Mouse (Mus musculus) heart, adult 18-20 months (tissue): ENCODE measurements at regions not wholly inside any gene's neighbourhood (a gene's known extent, or its start where the extent isn't known, plus 50 kb on each side); places are given as distances from the start of the nearest gene placed in this dataset.

Experiments
- DNase-seq, 2 experiments: peaks; one replicate each; pipeline ENCODE4 v3.0.0; 2021 to 2022; ENCODE audit warnings: mixed read lengths in 1 of 2

DNA sequence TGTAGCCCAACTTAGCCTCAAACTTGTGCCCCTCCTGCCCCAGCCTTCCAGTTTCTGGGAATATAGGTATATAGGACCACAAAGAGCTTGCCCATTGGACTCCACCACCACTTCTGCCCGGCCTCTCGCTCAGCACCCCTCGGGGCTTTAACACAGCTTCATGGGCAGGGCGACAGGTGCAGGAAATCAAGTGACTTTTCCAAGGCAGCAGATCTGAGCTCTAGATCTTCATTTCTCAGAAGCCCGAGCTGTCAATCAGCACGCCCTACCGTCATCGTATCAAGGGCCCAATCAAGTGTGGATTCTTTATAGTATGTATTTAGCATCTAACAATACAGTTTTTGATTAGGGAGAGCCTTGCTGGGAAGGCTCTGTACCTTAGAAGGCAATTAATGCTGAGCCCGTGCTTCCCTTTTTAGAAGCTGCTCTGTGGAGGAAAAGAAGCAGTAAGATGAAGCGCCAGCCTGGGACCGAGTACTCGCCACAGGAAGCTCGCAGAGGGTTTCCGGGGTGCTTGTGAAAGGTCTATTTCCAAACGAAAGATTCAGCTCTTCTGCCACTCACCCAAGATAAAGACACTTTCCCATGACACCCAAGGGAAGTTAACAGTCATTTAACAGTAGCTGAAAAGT lies 56.9 kb upstream of the E2f3 start:
- DNase-seq: no peak

GRCm38 (mm10) chr13:30041501-30042295 lies 55.8 kb upstream of the E2f3 start:
- no peak for DNase-seq

GRCm38 (mm10) chr13:30040288-30040687 lies 54.4 kb upstream of the E2f3 start:
- DNase-seq: no peak

DNA sequence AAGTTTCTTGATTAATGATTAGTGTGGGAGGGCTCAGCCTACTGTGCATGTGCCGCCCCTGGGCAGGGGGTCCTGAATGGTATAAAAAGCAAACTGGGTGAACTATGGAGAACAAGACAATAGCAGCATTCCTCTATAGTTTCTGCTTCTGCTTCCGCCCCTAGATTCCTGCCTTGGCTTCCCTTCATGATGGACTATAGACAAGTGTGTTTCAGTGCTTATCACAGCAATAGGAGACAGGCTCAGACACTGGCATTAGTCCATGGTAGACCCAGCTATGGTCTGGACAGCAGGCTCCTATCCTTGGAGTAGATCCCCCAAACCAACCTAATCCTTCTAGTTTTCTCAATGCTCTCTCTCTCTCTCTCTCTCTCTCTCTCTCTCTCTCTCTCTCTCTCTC lies 53.9 kb upstream of the E2f3 start:
- DNase-seq: no peak

DNA sequence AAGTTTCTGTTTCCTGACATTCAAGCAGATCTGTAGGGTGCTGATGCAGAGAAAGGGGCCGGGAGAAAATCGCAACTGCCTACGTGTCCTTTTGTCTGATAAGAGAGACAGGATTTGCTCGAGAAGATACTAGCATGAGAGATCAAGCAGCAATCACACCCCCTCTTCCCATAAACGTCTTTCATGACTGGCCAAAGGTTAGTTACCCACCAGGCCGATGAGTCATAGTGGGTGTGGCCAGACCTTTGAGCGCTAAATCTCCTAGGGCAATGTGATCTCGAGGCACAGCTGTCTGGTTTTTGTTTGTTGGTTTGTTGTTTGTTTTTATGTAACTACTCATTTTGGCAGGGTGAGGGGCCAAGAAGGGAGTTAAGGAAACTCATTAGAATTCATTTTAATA lies 50.7 kb upstream of the E2f3 start:
- DNase-seq: no peak

GRCm38 (mm10) chr13:30036071-30036470 lies 50.2 kb upstream of the E2f3 start:
- DNase-seq: no peak
